Mouse (Mus musculus) lung, embryonic 15.5 days (tissue): Measurements from ENCODE around the gene Sdf2l1. TPM values are rescaled to one million over a fixed set of nuclear protein-coding genes. Genes with fewer than 3 reads are reported as not detected.
"Not testable (repeated sequence)": the region's sequence is repeated elsewhere in the genome, so short reads cannot be mapped to it uniquely, and the experiment has no call there.

ENCODE experiments used
- ATAC-seq: fragments of 200-750 bp; cut with Nextera tagmentation; 2 replicates; pipeline ENCODE4 v1.8.0; 2017; ENCODE audit warnings: moderate number of reproducible peaks, borderline replicate concordance; ENCODE audit not compliant: low FRiP score, low TSS enrichment; ENCODE audit errors: extremely low read depth
- H3K27ac ChIP-seq: fragments of 300-500 bp; sonication (generic); 2 replicates; pipeline ENCODE4 v1.5.1; 2015; ENCODE audit warnings: moderate library complexity, mild to moderate bottlenecking, inconsistent platforms
- H3K27me3 ChIP-seq: fragments of 300-500 bp; sonication (generic); 2 replicates; pipeline ENCODE4 v1.6.1; 2015; ENCODE audit warnings: inconsistent platforms
- H3K36me3 ChIP-seq: fragments of 300-500 bp; sonication (generic); 2 replicates; pipeline ENCODE4 v1.6.1; 2015; ENCODE audit warnings: inconsistent platforms
- H3K4me1 ChIP-seq: fragments of 300-500 bp; sonication (generic); 2 replicates; pipeline ENCODE4 v1.6.1; 2015; ENCODE audit warnings: inconsistent platforms
- H3K4me2 ChIP-seq: fragments of 300-500 bp; sonication (generic); 2 replicates; pipeline ENCODE4 v1.6.1; 2015; ENCODE audit warnings: inconsistent platforms, mild to moderate bottlenecking, moderate library complexity
- H3K4me3 ChIP-seq: fragments of 300-500 bp; sonication (generic); 2 replicates; pipeline ENCODE4 v1.5.1; 2015; ENCODE audit warnings: mild to moderate bottlenecking, inconsistent platforms
- H3K9ac ChIP-seq: fragments of 300-500 bp; sonication (generic); 2 replicates; pipeline ENCODE4 v1.6.1; 2015; ENCODE audit warnings: inconsistent platforms
- H3K9me3 ChIP-seq: fragments of 300-500 bp; sonication (generic); 2 replicates; pipeline ENCODE4 v1.6.1; 2016; ENCODE audit warnings: inconsistent platforms
- WGBS: fragments of 180-500 bp; shearing (Covaris S2); methylation state at CpG from one replicate; pipeline ENCODE4 v1.1.7; 2015; 5-methylcytosine and 5-hydroxymethylcytosine counted together
- polyA plus RNA-seq: library from polyadenylated mRNA; unstranded; fragments of >200 nt; fragmentation: Nextera tagmentation; extraction: Ambion mirVana; gene quantifications from 2 replicates; pipeline ENCODE4 v1.2.1, GENCODE M21; 2015

Sdf2l1 gene
- polyA plus RNA-seq = 105 and 112 TPM in 2 replicates

- H3K4me2 ChIP-seq = peak within 1 kb of the TSS; percentile 98
- peaks cover 20% of the 10 kb centered on the region for H3K4me1 ChIP-seq
- H3K36me3 ChIP-seq = no peaks in the 10 kb centered on the region
- H3K4me3 ChIP-seq = peak within 1 kb of the TSS; percentile 76
- H3K9ac ChIP-seq = peak within 1 kb of the TSS; percentile 69
- H3K27ac ChIP-seq = peak within 1 kb of the TSS; percentile 69
- ATAC-seq = peak; percentile 98
- WGBS = under 1% methylated on average over 46 of the region's 47 CpGs
- H3K9me3 ChIP-seq = no peaks in the 10 kb centered on the region
- H3K27me3 ChIP-seq = no peaks in the 10 kb centered on the region
These were observed at the start of gene Sdf2l1 for GRCm38 (mm10) chr16:17132089-17132905. Gene Sdf2l1 (minus strand): TSS chr16:17132383.

- Histone ChIP-seq H3K36me3 (peaks cover 13% of the 10 kb centered on the region), H3K4me1 (no peaks in the 10 kb centered on the region), H3K4me3 (no peak overlapping the region), H3K4me2 (no peak overlapping the region), H3K27me3 (no peaks in the 10 kb centered on the region), H3K9me3 (no peaks in the 10 kb centered on the region), H3K27ac (no peak overlapping the region), H3K9ac (no peak overlapping the region)
- ATAC-seq = no peak
- WGBS = 83% methylated on average over 4 of the region's 4 CpGs
These were observed 49.2 kb upstream of the Sdf2l1 start for GRCm38 (mm10) chr16:17181382-17181781.

- Histone ChIP-seq H3K4me1 (no peaks in the 10 kb centered on the region), H3K36me3 (peaks cover 16% of the 10 kb centered on the region), H3K9ac (no peak overlapping the region), H3K9me3 (no peaks in the 10 kb centered on the region), H3K27ac (no peak overlapping the region), H3K4me2 (no peak overlapping the region), H3K27me3 (no peaks in the 10 kb centered on the region), H3K4me3 (no peak overlapping the region)
- WGBS = 94% methylated on average over 3 of the region's 3 CpGs
- no peak for ATAC-seq
These were observed 47.5 kb upstream of the Sdf2l1 start for GRCm38 (mm10) chr16:17179706-17180105.

- Histone ChIP-seq H3K27ac (no peak overlapping the region), H3K4me1 (no peaks in the 10 kb centered on the region), H3K9me3 (no peaks in the 10 kb centered on the region), H3K9ac (no peak overlapping the region), H3K4me2 (no peak overlapping the region), H3K36me3 (peaks cover 30% of the 10 kb centered on the region), H3K4me3 (no peak overlapping the region), H3K27me3 (no peaks in the 10 kb centered on the region)
- ATAC-seq = no peak
- WGBS = 97% methylated on average over 1 of the region's 1 CpGs
These were observed 45.5 kb upstream of the Sdf2l1 start for GRCm38 (mm10) chr16:17177623-17178170.

- no peak overlapping the region for H3K4me3 ChIP-seq
- no peak overlapping the region for H3K9ac ChIP-seq
- 73% methylated on average over 2 of the region's 2 CpGs for WGBS
- no peaks in the 10 kb centered on the region for H3K4me1 ChIP-seq
- ATAC-seq = no peak
- no peaks in the 10 kb centered on the region for H3K9me3 ChIP-seq
- no peak overlapping the region for H3K27ac ChIP-seq
- no peak overlapping the region for H3K4me2 ChIP-seq
- H3K27me3 ChIP-seq = no peaks in the 10 kb centered on the region
- H3K36me3 ChIP-seq = peaks cover 40% of the 10 kb centered on the region
These were observed 43.6 kb upstream of the Sdf2l1 start for GRCm38 (mm10) chr16:17175765-17176164.

GRCm38 (mm10) chr16:17168049-17168448 lies 35.9 kb upstream of the Sdf2l1 start:
- H3K27ac ChIP-seq = peak overlapping the region; percentile 60
- H3K9me3 ChIP-seq = no peaks in the 10 kb centered on the region
- no peaks in the 10 kb centered on the region for H3K4me1 ChIP-seq
- no peak overlapping the region for H3K9ac ChIP-seq
- peaks cover 37% of the 10 kb centered on the region for H3K36me3 ChIP-seq
- peak; percentile 73; the same call in 1 of the 2 replicates for ATAC-seq
- no peak overlapping the region for H3K4me2 ChIP-seq
- WGBS = 58% methylated on average over 5 of the region's 5 CpGs
- H3K4me3 ChIP-seq = no peak overlapping the region
- H3K27me3 ChIP-seq = no peaks in the 10 kb centered on the region

GRCm38 (mm10) chr16:17167179-17167578 lies 35.0 kb upstream of the Sdf2l1 start:
- no peak overlapping the region for H3K9ac ChIP-seq
- H3K27ac ChIP-seq = no peak overlapping the region
- H3K4me3 ChIP-seq = no peak overlapping the region
- no peaks in the 10 kb centered on the region for H3K9me3 ChIP-seq
- peaks cover 28% of the 10 kb centered on the region for H3K36me3 ChIP-seq
- H3K27me3 ChIP-seq = no peaks in the 10 kb centered on the region
- H3K4me2 ChIP-seq = no peak overlapping the region
- no peaks in the 10 kb centered on the region for H3K4me1 ChIP-seq
- ATAC-seq = no peak

GRCm38 (mm10) chr16:17165478-17165877 lies 33.3 kb upstream of the Sdf2l1 start:
- H3K9me3 ChIP-seq, H3K4me1 ChIP-seq, H3K9ac ChIP-seq, ATAC-seq, H3K4me2 ChIP-seq, H3K27ac ChIP-seq, H3K27me3 ChIP-seq, H3K4me3 ChIP-seq: not testable (repeated sequence)
- 57% methylated on average over 1 of the region's 1 CpGs for WGBS
- H3K36me3 ChIP-seq = peaks cover 27% of the 10 kb centered on the region

GRCm38 (mm10) chr16:17154346-17154745 lies 22.2 kb upstream of the Sdf2l1 start:
- H3K9me3 ChIP-seq = no peaks in the 10 kb centered on the region
- H3K4me2 ChIP-seq = no peak overlapping the region
- H3K4me3 ChIP-seq = no peak overlapping the region
- WGBS = 94% methylated on average over 2 of the region's 2 CpGs
- H3K9ac ChIP-seq = no peak overlapping the region
- ATAC-seq = no peak
- H3K27ac ChIP-seq = no peak overlapping the region
- H3K36me3 ChIP-seq = peaks cover 68% of the 10 kb centered on the region
- no peaks in the 10 kb centered on the region for H3K27me3 ChIP-seq
- H3K4me1 ChIP-seq = no peaks in the 10 kb centered on the region

GRCm38 (mm10) chr16:17151874-17152273 lies 19.7 kb upstream of the Sdf2l1 start:
- H3K4me3 ChIP-seq = no peak overlapping the region
- H3K27me3 ChIP-seq = no peaks in the 10 kb centered on the region; the same call in 1 of the 2 replicates
- peaks cover 15% of the 10 kb centered on the region for H3K4me1 ChIP-seq
- no peak overlapping the region for H3K4me2 ChIP-seq
- ATAC-seq = no peak
- H3K9ac ChIP-seq = no peak overlapping the region
- no peaks in the 10 kb centered on the region for H3K9me3 ChIP-seq
- peaks cover 45% of the 10 kb centered on the region for H3K36me3 ChIP-seq
- H3K27ac ChIP-seq = no peak overlapping the region
- WGBS = 96% methylated on average over 4 of the region's 4 CpGs

GRCm38 (mm10) chr16:17150520-17151258 lies 18.5 kb upstream of the Sdf2l1 start:
- no peak overlapping the region for H3K9ac ChIP-seq
- peaks cover 16% of the 10 kb centered on the region for H3K4me1 ChIP-seq
- no peak overlapping the region for H3K27ac ChIP-seq
- ATAC-seq = no peak
- H3K4me2 ChIP-seq = no peak overlapping the region
- 84% methylated on average over 7 of the region's 7 CpGs for WGBS
- no peaks in the 10 kb centered on the region for H3K9me3 ChIP-seq
- H3K36me3 ChIP-seq = peaks cover 37% of the 10 kb centered on the region
- no peak overlapping the region for H3K4me3 ChIP-seq
- no peaks in the 10 kb centered on the region; the same call in 1 of the 2 replicates for H3K27me3 ChIP-seq

GRCm38 (mm10) chr16:17148084-17148483 lies 15.9 kb upstream of the Sdf2l1 start:
- H3K4me3 ChIP-seq = peak overlapping the region; percentile 61
- no peak overlapping the region for H3K27ac ChIP-seq
- ATAC-seq = no peak
- H3K9ac ChIP-seq = no peak overlapping the region
- H3K27me3 ChIP-seq = no peaks in the 10 kb centered on the region; the same call in 1 of the 2 replicates
- H3K4me1 ChIP-seq = peaks cover 16% of the 10 kb centered on the region
- H3K36me3 ChIP-seq = peaks cover 16% of the 10 kb centered on the region
- H3K9me3 ChIP-seq = no peaks in the 10 kb centered on the region
- WGBS = 10% methylated on average over 16 of the region's 16 CpGs
- peak overlapping the region; percentile 100 for H3K4me2 ChIP-seq
